Mouse (Mus musculus): Measurements from ENCODE around the gene Apaf1. TPM values are rescaled to one million over a fixed set of nuclear protein-coding genes. Genes with fewer than 3 reads are reported as not detected.

The Apaf1 gene
- polyA plus RNA-seq, 1 experiment from 2014 or later, result 19.3 TPM

DNA sequence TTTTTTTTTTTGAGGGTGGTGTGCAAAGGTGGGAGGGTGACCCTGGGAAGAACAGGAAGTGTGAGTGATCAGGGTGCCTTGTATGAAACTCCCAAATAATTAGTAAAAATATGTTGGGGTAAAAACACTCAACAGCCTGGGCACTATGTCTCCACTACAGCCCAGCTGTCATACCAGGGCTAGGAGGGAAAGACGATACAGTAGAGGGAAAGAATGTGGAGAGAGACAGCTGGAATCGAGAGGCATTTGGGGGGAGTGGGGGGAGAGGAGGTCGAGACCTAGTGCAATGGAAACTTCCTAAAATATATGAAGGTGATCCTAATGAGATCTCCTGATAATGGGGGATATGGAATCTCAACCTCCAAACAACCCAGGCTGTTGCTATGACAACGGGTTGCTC is 27.3 kb upstream of the Apaf1 start:
- no peak for ATAC-seq (ENCODE audit: borderline replicate concordance, extremely low read depth, low FRiP score, low TSS enrichment)
- Histone ChIP-seq H3K4me1 (no peaks in the 10 kb centered on the region), H3K27me3 (no peaks in the 10 kb centered on the region), H3K36me3 (peaks cover 25% of the 10 kb centered on the region), H3K4me3 (no peak overlapping the region), H3K4me2 (no peak overlapping the region), H3K27ac (no peak overlapping the region), H3K9me3 (no peaks in the 10 kb centered on the region), H3K9ac (no peak overlapping the region)
- 64% methylated on average over 4 of the region's 4 CpGs for WGBS

DNA sequence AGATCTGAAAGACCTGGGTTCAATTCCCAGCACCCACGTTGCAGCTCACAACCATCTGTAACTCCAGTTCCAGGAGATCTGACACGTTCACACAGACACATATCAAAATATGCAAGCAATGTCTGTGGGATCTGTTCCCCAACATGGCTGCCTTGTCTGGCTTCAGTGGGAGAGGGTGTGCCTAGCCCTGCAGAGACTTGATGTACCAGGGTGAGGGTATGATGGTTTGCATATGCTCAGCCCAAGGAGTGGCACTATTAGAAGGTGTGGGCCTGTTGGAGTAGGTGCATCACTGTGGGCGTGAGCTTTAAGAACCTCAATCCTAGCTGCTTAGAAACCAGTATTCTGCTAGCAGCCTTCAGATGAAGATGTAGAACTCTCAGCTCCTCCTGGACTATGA is 23.4 kb upstream of the Apaf1 start:
- Histone ChIP-seq H3K4me3 (no peak overlapping the region), H3K9me3 (no peaks in the 10 kb centered on the region), H3K9ac (no peak overlapping the region), H3K4me1 (no peaks in the 10 kb centered on the region), H3K27me3 (no peaks in the 10 kb centered on the region), H3K36me3 (peaks cover 12% of the 10 kb centered on the region), H3K4me2 (no peak overlapping the region), H3K27ac (no peak overlapping the region)
- 77% methylated on average over 3 of the region's 3 CpGs for WGBS
- no peak for ATAC-seq (ENCODE audit: borderline replicate concordance, extremely low read depth, low FRiP score, low TSS enrichment)

DNA sequence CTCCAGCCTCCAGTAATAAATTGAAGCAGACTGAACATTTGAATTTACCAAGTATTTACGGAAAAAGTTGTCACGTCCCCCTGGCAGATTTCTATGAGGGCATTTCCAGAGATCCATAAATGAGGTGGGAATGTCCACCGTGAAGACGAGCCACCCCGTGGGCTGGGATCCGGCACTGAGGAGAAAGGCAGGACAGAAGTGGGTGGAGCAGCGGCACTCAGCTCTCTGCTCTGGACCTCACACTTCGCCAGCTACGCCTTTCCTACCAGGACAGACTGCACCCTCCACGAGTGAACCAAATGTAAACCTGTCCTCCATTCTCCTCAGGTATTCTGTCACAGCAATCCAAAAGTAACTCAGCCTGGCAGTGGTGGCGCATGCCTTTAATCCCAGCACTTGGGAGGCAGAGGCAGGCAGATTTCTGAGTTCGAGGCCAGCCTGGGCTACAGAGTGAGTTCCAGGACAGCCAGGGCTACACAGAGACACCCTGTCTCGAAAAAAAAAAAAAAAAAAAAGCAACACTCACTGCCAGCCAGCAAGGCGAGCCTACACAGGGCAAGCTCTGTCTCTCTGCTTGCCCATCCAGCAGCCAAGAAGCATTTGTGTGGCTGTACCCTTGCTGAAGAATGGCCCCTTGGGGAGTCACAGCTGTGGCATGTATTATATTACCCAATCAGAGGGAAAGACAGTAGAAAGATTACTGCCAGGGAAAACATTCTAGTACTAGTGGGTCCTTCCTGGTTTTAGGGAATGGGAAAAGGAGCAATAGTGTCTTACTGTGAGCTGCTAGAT is 20.4 kb upstream of the Apaf1 start:
- ATAC-seq (ENCODE audit: borderline replicate concordance, extremely low read depth, low FRiP score, low TSS enrichment), result no peak
- no peak overlapping the region for H3K4me3 ChIP-seq
- H3K9ac ChIP-seq, result no peak overlapping the region
- no peak overlapping the region for H3K27ac ChIP-seq
- H3K9me3 ChIP-seq, result no peaks in the 10 kb centered on the region
- no peaks in the 10 kb centered on the region for H3K4me1 ChIP-seq
- WGBS, result 89% methylated on average over 14 of the region's 14 CpGs
- peaks cover 20% of the 10 kb centered on the region for H3K36me3 ChIP-seq
- no peak overlapping the region for H3K4me2 ChIP-seq
- H3K27me3 ChIP-seq, result no peaks in the 10 kb centered on the region

DNA sequence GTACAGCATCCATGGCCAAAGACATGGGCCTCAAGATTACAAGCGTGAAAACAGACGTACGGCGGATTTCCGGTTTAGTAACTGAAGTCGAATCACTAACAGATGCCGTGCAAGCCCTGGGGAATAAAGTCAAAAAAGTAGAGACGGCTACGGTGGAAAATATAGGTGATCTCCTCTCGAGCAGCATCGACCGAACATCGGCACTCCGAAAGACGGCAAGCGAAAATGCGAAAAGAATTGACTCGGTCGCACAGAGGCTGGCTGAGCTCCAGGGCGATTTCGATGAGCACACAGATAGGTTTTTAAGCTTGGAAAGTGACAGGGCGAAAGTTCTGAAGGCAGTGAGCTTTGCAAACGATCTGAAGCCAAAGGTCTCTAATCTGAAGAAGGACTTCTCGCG is 19.4 kb upstream of the Apaf1 start:
- ATAC-seq (ENCODE audit: borderline replicate concordance, extremely low read depth, low FRiP score, low TSS enrichment), result no peak
- 94% methylated on average over 25 of the region's 25 CpGs for WGBS
- Histone ChIP-seq H3K9me3 (no peaks in the 10 kb centered on the region), H3K4me3 (no peak overlapping the region), H3K4me2 (no peak overlapping the region), H3K9ac (no peak overlapping the region), H3K36me3 (peaks cover 24% of the 10 kb centered on the region), H3K27ac (no peak overlapping the region), H3K27me3 (no peaks in the 10 kb centered on the region), H3K4me1 (no peaks in the 10 kb centered on the region)

DNA sequence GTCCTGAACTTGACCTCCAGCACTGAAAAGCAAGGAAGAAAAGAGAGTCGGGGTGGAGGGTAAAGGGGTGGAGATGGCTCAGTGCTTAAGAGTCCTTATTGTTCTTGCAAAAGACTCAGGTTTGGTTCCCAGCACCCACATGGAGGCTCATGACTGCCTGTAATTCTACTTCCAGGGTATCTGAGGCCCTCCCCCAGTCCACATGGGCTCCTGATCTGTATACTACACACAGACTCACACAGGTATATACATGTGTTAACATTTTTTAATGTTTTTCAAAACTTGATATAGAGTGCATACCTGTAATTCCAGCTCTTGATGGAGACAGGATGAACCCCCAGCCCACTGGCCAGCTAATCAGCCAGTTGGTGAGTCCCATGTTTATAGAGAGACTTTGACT is 17.5 kb upstream of the Apaf1 start:
- Histone ChIP-seq H3K4me2 (no peak overlapping the region), H3K36me3 (peaks cover 32% of the 10 kb centered on the region), H3K27me3 (no peaks in the 10 kb centered on the region), H3K27ac (no peak overlapping the region), H3K4me1 (no peaks in the 10 kb centered on the region), H3K9me3 (no peaks in the 10 kb centered on the region), H3K4me3 (no peak overlapping the region), H3K9ac (no peak overlapping the region)
- 74% methylated on average over 1 of the region's 1 CpGs for WGBS
- no peak for ATAC-seq (ENCODE audit: borderline replicate concordance, extremely low read depth, low FRiP score, low TSS enrichment)

DNA sequence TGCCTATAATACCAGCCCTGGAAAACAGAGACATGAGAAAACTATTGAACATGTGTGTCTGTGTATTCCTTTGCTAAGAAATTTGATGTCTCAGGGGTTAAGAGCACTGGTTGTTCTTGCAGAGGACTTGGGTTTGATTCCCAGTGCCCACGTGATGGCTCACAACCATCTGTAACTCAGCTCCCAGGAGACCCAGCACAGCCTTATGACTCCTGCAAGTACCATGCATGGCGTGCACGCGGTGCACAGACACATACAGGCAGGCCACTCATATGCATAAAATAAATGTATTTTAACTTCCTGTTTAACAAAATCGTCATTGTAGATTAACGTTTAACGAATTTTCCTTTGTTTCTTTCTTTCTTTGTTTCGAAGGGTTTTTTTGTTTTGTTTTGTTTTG is 15.5 kb upstream of the Apaf1 start:
- peaks cover 39% of the 10 kb centered on the region for H3K36me3 ChIP-seq
- H3K4me1 ChIP-seq, result no peaks in the 10 kb centered on the region
- 85% methylated on average over 8 of the region's 8 CpGs for WGBS
- no peak overlapping the region for H3K27ac ChIP-seq
- H3K4me2 ChIP-seq, result no peak overlapping the region
- no peak overlapping the region for H3K4me3 ChIP-seq
- no peaks in the 10 kb centered on the region for H3K9me3 ChIP-seq
- no peak overlapping the region for H3K9ac ChIP-seq
- ATAC-seq (ENCODE audit: borderline replicate concordance, extremely low read depth, low FRiP score, low TSS enrichment), result no peak
- no peaks in the 10 kb centered on the region for H3K27me3 ChIP-seq

DNA sequence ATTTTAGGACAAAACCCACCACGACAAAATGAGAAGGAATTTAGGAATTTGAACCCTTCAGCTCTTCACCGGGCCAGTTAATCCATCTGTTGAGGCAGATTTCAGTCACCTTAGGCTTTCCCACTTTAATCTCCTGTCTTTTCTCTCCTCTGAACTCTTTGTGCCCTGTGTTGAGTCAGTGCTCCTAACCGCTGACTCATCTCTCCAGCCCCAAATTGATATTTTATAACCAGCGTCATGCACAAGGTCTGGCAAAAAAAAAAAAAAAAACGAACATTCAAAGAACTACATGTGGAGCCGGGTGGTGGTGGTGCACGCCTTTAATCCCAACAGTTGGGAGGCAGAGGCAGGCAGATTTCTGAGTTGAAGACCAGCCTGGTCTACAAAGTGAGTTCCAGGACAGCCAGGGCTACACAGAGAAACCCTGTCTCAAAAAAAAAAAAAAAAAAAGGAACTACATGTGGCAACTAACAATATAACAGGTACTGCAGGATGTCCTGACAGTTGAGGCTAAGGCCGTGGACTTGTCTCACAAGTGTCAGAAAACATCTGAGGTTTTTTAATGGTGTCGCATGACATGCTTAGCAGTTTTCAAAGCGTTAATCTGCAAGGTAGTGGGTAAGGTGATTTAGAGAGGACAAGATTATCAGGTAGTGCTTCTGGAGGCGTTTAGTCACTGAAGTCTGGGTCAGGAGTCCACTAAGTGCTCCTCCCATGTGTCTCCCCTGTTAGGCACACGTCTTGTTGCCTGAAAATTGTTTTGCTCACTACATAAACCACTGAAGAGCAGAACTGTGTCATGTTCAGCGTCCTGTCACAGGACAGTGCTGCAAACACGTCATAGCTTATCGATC is 11.9 kb upstream of the Apaf1 start:
- peaks cover 26% of the 10 kb centered on the region for H3K36me3 ChIP-seq
- no peaks in the 10 kb centered on the region for H3K27me3 ChIP-seq
- no peak overlapping the region for H3K4me3 ChIP-seq
- no peaks in the 10 kb centered on the region for H3K4me1 ChIP-seq
- 83% methylated on average over 15 of the region's 15 CpGs for WGBS
- H3K27ac ChIP-seq, result no peak overlapping the region
- no peak overlapping the region for H3K9ac ChIP-seq
- H3K9me3 ChIP-seq, result no peaks in the 10 kb centered on the region
- H3K4me2 ChIP-seq, result no peak overlapping the region
- no peak for ATAC-seq (ENCODE audit: borderline replicate concordance, extremely low read depth, low FRiP score, low TSS enrichment)

DNA sequence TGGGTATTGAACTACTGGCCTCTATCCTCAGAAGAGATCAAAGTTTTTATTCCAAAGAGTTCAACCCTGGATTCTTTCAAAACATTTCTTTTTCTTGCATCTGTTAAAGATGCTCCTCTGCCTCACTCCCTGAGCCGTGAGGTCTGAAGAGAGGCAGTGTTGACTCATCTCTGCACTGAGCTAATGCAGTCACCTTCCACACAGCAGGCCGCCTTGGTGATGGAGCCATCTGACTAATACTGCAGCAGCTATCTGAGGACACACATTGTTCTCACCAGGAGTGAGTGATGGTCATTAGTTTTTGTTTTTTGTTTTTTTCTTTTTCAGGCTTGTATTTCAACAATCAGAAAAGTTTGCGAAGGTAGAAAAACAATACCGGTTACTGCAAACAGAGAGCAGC is 10.2 kb upstream of the Apaf1 start:
- Histone ChIP-seq H3K9ac (no peak overlapping the region), H3K4me1 (no peaks in the 10 kb centered on the region), H3K4me3 (no peak overlapping the region), H3K27ac (no peak overlapping the region), H3K27me3 (no peaks in the 10 kb centered on the region), H3K4me2 (no peak overlapping the region), H3K36me3 (peaks cover 22% of the 10 kb centered on the region; the same call in 1 of the 2 replicates), H3K9me3 (no peaks in the 10 kb centered on the region)
- no peak for ATAC-seq (ENCODE audit: borderline replicate concordance, extremely low read depth, low FRiP score, low TSS enrichment)
- 79% methylated on average over 4 of the region's 4 CpGs for WGBS

DNA sequence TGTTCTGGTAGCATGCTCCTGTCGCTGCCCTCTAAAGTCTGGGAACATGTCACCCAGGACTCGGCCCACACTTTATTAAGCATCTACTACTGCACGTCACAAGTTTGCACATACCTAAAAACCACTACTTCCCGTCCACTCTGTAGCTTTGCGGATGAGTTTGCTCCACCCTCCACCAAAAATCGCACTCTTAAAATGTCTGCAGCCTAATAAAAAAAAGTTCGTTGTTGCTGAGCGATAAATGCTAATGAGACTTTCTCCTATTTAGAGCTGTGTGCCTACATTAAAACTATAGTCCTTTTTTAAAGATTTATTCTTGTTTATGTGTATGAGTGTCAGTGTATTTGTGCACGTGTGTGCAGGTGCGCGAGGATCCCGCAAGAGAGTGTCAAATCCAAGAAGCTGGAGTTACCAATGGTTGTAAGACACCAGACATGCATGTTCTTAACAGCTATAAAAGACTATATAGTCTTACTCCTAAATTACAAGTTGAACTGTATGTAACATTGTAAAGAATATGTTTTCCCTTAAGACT is 890 bp upstream of the Apaf1 start:
- Histone ChIP-seq H3K9ac (peak overlapping the region; percentile 78), H3K4me2 (peak overlapping the region; percentile 75), H3K27ac (peak overlapping the region; percentile 69), H3K9me3 (no peaks in the 10 kb centered on the region), H3K4me3 (peak overlapping the region; percentile 78), H3K27me3 (no peaks in the 10 kb centered on the region), H3K4me1 (peaks cover 8% of the 10 kb centered on the region; the same call in 1 of the 2 replicates), H3K36me3 (peaks cover 4% of the 10 kb centered on the region; the same call in 1 of the 2 replicates)
- 33% methylated on average over 12 of the region's 12 CpGs for WGBS
- ATAC-seq (ENCODE audit: borderline replicate concordance, extremely low read depth, low FRiP score, low TSS enrichment), result no peak

DNA sequence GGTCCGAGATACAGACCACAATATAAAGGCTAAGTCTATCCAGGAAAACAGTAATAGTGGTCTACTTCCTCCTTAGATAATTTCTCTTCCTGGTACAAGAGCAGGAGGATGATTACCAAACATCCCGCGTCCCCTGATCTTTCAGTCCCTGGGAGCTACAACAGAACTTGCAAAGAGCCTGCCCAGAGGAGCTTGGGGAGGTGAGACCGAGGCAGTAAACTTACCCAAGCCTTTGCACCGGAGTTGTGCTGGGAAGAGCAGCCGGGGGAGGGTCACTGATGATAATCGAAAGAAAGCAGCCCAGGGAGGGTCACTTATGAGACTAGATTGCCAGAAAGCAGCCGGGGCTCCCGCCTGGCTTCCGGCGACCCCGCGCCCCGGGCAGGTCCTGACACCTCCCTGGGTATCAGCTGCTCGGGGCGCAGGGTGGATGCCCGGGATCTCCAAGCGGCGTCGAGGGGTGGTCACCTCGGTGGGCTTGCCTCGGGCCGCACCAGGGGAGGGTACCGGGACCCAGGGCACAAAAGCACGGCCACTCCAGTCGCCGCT is 537 bp downstream of the Apaf1 start:
- H3K36me3 ChIP-seq, result peaks cover 15% of the 10 kb centered on the region
- H3K27me3 ChIP-seq, result no peaks in the 10 kb centered on the region
- H3K4me2 ChIP-seq, result peak overlapping the region; percentile 65
- no peaks in the 10 kb centered on the region for H3K9me3 ChIP-seq
- ATAC-seq (ENCODE audit: borderline replicate concordance, extremely low read depth, low FRiP score, low TSS enrichment), result peak; percentile 35
- H3K4me3 ChIP-seq, result peak overlapping the region; percentile 78
- peak overlapping the region; percentile 89 for H3K27ac ChIP-seq
- peak overlapping the region; percentile 87 for H3K9ac ChIP-seq
- WGBS, result under 1% methylated on average over 27 of the region's 27 CpGs
- peaks cover 8% of the 10 kb centered on the region; the same call in 1 of the 2 replicates for H3K4me1 ChIP-seq

DNA sequence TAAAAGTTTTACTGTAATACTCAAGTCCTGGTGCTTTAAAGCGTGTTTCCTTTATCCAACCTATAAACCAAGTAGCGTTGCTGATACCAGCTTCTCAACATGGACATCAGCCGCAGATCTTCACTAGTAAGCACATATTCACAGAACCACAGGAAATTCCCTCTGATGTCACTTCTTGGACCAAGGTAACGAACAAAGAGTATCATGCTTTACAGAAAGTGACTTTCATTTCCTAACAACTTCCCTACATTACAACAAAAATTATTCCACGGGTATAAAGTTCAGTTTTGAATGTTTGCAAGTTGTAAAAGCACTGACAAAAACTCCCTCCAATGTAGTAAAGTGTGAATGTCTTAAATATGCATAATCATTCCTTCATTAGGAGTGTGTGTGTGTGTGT is 2.0 kb downstream of the Apaf1 start:
- Histone ChIP-seq H3K4me2 (no peak overlapping the region; the same call in 1 of the 2 replicates), H3K36me3 (peaks cover 30% of the 10 kb centered on the region), H3K27ac (no peak overlapping the region), H3K9ac (no peak overlapping the region), H3K27me3 (no peaks in the 10 kb centered on the region), H3K4me1 (peaks cover 8% of the 10 kb centered on the region; the same call in 1 of the 2 replicates), H3K4me3 (no peak overlapping the region), H3K9me3 (no peaks in the 10 kb centered on the region)
- no peak for ATAC-seq (ENCODE audit: borderline replicate concordance, extremely low read depth, low FRiP score, low TSS enrichment)
- 75% methylated on average over 5 of the region's 5 CpGs for WGBS

Data from lung, embryonic 15.5 days (tissue).